Mouse (Mus musculus) liver, embryonic 16.5 days (tissue): ENCODE results near the gene Gm36864. TPM values are rescaled to one million over a fixed set of nuclear protein-coding genes. Genes with fewer than 3 reads are reported as not detected.
"Not testable (repeated sequence)": the region's sequence is repeated elsewhere in the genome, so short reads cannot be mapped to it uniquely, and the experiment has no call there.

Experiments
- ATAC-seq: fragments of 200-750 bp; cut with Nextera tagmentation; 2 replicates; pipeline ENCODE4 v1.8.0; 2017; ENCODE audit warnings: low read depth, mild to moderate bottlenecking, moderate number of reproducible peaks, moderate library complexity
- H3K27ac ChIP-seq: fragments of 300-500 bp; sonication (generic); 2 replicates; pipeline ENCODE4 v1.5.1; 2014; ENCODE audit warnings: mild to moderate bottlenecking, low read length
- H3K27me3 ChIP-seq: fragments of 300-500 bp; sonication (generic); 2 replicates; pipeline ENCODE4 v1.6.1; 2014; ENCODE audit warnings: low read depth, low read length, mixed read lengths; ENCODE audit not compliant: control insufficient read depth, insufficient read depth
- H3K36me3 ChIP-seq: fragments of 300-500 bp; sonication (generic); 2 replicates; pipeline ENCODE4 v1.6.1; 2014; ENCODE audit warnings: mild to moderate bottlenecking; ENCODE audit not compliant: control insufficient read depth, insufficient read depth
- H3K4me1 ChIP-seq: fragments of 300-500 bp; sonication (generic); 2 replicates; pipeline ENCODE4 v1.6.1; 2014; ENCODE audit warnings: low read depth, low read length, mixed read lengths; ENCODE audit not compliant: control insufficient read depth
- H3K4me2 ChIP-seq: fragments of 300-500 bp; sonication (generic); 2 replicates; pipeline ENCODE4 v1.6.1; 2014; ENCODE audit warnings: low read depth, low read length, mixed read lengths
- H3K4me3 ChIP-seq: fragments of 300-500 bp; sonication (generic); 2 replicates; pipeline ENCODE4 v1.5.1; 2014; ENCODE audit warnings: low read depth, mild to moderate bottlenecking, low read length
- H3K9ac ChIP-seq: fragments of 300-500 bp; sonication (generic); 2 replicates; pipeline ENCODE4 v1.6.1; 2014; ENCODE audit warnings: low read depth, low read length
- H3K9me3 ChIP-seq: fragments of 300-500 bp; sonication (generic); replicated peaks from 2 replicates; pipeline ENCODE4 v1.6.1; 2016; ENCODE audit warnings: low read length; ENCODE audit not compliant: control insufficient read depth
- WGBS: fragments of 180-500 bp; shearing (Covaris S2); extraction: QIAGEN DNeasy Blood & Tissue Kit; methylation state at CpG from one replicate; pipeline ENCODE4 v1.1.7; 2014; ENCODE audit not compliant: insufficient replicate concordance; 5-methylcytosine and 5-hydroxymethylcytosine counted together
- polyA plus RNA-seq: library from polyadenylated mRNA; unstranded; fragments of >200 nt; fragmentation: Nextera tagmentation; extraction: Ambion mirVana; gene quantifications from 2 replicates; pipeline ENCODE4 v1.2.1, GENCODE M21; 2015

Gene Gm36864
- polyA plus RNA-seq, 1 experiment from 2014 or later: not detected

DNA sequence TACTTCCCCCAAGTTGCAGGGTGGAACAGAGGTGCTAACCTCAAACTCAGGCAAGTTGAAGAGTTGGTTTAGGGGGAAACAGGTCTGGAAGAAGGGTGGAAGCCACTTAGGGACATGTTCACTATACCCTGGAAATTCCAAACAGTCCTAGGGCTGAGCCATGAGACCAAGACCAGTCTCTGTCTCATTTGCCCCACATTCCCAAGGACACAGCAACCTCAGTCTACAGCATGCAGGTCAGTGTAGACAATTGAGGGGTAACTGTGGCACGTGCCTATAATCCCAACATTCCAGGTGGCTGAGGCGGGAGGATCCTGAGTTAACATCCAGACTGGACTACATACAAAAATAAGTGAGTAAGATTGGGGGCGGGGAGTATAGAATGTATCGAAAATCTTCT is 13.3 kb downstream of the Gm36864 start:
- Histone ChIP-seq H3K4me3 (no peak overlapping the region), H3K9ac (no peak overlapping the region), H3K4me1 (peaks cover 18% of the 10 kb centered on the region), H3K4me2 (no peak overlapping the region), H3K27me3 (no peaks in the 10 kb centered on the region), H3K9me3 (no peaks in the 10 kb centered on the region), H3K36me3 (peaks cover 12% of the 10 kb centered on the region), H3K27ac (no peak overlapping the region)
- WGBS: 80% methylated on average over 4 of the region's 4 CpGs
- ATAC-seq: no peak

- H3K27me3 ChIP-seq, H3K9ac ChIP-seq, H3K4me2 ChIP-seq, ATAC-seq, H3K9me3 ChIP-seq, H3K4me3 ChIP-seq, H3K27ac ChIP-seq: not testable (repeated sequence)
- Histone ChIP-seq H3K4me1 (peaks cover 12% of the 10 kb centered on the region; the same call in 1 of the 2 replicates), H3K36me3 (peaks cover 12% of the 10 kb centered on the region)
- WGBS: 80% methylated on average over 17 of the region's 17 CpGs
Measured at GRCm38 (mm10) chr7:44250732-44251275, 14.8 kb downstream of the Gm36864 start.

GRCm38 (mm10) chr7:44253023-44253616 is 17.1 kb downstream of the Gm36864 start:
- Histone ChIP-seq H3K4me2 (no peak overlapping the region), H3K4me1 (peaks cover 2% of the 10 kb centered on the region; the same call in 1 of the 2 replicates), H3K27me3 (no peaks in the 10 kb centered on the region), H3K9me3 (no peaks in the 10 kb centered on the region), H3K4me3 (no peak overlapping the region), H3K36me3 (peaks cover 12% of the 10 kb centered on the region), H3K9ac (no peak overlapping the region), H3K27ac (no peak overlapping the region)
- no peak for ATAC-seq
- WGBS: 65% methylated on average over 15 of the region's 15 CpGs

DNA sequence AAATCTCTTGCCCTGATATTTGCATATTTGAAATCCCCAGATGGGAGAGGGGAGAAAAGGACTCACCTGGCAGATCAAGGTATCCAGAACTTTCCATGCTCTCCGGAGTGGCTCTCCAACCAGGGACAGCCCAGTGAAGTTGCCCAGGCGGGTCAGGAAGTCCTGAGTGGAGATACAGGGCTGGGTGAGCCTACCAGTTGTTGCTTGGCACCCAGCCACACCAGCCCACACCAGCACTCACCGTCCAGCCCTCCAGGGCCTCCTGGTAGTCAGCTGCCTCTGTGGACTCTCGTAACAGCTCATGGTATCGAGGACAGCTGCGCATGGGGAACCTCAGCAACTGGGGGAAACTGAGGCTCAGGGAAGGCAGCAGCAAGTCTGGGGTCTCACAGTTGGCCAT is 19.0 kb downstream of the Gm36864 start:
- WGBS: 59% methylated on average over 6 of the region's 6 CpGs
- Histone ChIP-seq H3K4me2 (no peak overlapping the region), H3K4me3 (no peak overlapping the region), H3K27me3 (no peaks in the 10 kb centered on the region), H3K27ac (no peak overlapping the region), H3K9ac (no peak overlapping the region), H3K9me3 (no peaks in the 10 kb centered on the region), H3K36me3 (peaks cover 5% of the 10 kb centered on the region), H3K4me1 (no peaks in the 10 kb centered on the region)
- no peak for ATAC-seq

GRCm38 (mm10) chr7:44257278-44257677 is 21.3 kb downstream of the Gm36864 start, which contains the start of gene Acp4:
Gene Acp4 (minus strand): TSS chr7:44257378.
- H3K4me1 ChIP-seq: no peaks in the 10 kb centered on the region
- WGBS: 57% methylated on average over 4 of the region's 4 CpGs
- H3K9ac ChIP-seq: no peak within 1 kb of the TSS
- no peak within 1 kb of the TSS for H3K4me3 ChIP-seq
- H3K36me3 ChIP-seq: no peaks in the 10 kb centered on the region
- H3K27ac ChIP-seq: no peak within 1 kb of the TSS
- H3K4me2 ChIP-seq: no peak within 1 kb of the TSS
- ATAC-seq: no peak
- H3K9me3 ChIP-seq: no peaks in the 10 kb centered on the region
- H3K27me3 ChIP-seq: peaks cover 4% of the 10 kb centered on the region; the same call in 1 of the 2 replicates

GRCm38 (mm10) chr7:44260410-44260809 is 24.4 kb downstream of the Gm36864 start:
- no peaks in the 10 kb centered on the region for H3K36me3 ChIP-seq
- 60% methylated on average over 6 of the region's 6 CpGs for WGBS

GRCm38 (mm10) chr7:44261147-44261546 is 25.2 kb downstream of the Gm36864 start, which contains the start of gene Gm15517:
Gene Gm15517 (plus strand): TSS chr7:44261447.
- Histone ChIP-seq H3K4me2 (no peak within 1 kb of the TSS), H3K9me3 (no peaks in the 10 kb centered on the region), H3K36me3 (no peaks in the 10 kb centered on the region), H3K4me1 (peaks cover 3% of the 10 kb centered on the region), H3K4me3 (no peak within 1 kb of the TSS), H3K27ac (no peak within 1 kb of the TSS), H3K27me3 (peaks cover 14% of the 10 kb centered on the region), H3K9ac (no peak within 1 kb of the TSS)
- WGBS: 40% methylated on average over 5 of the region's 5 CpGs
- no peak for ATAC-seq

More at GRCm38 (mm10) chr7:44260410-44260809, 24.4 kb downstream of the Gm36864 start:
- Histone ChIP-seq H3K4me3 (no peak overlapping the region), H3K27me3 (peaks cover 14% of the 10 kb centered on the region), H3K4me1 (peaks cover 3% of the 10 kb centered on the region), H3K27ac (no peak overlapping the region), H3K4me2 (no peak overlapping the region), H3K9me3 (no peaks in the 10 kb centered on the region), H3K9ac (no peak overlapping the region)
- no peak for ATAC-seq

DNA sequence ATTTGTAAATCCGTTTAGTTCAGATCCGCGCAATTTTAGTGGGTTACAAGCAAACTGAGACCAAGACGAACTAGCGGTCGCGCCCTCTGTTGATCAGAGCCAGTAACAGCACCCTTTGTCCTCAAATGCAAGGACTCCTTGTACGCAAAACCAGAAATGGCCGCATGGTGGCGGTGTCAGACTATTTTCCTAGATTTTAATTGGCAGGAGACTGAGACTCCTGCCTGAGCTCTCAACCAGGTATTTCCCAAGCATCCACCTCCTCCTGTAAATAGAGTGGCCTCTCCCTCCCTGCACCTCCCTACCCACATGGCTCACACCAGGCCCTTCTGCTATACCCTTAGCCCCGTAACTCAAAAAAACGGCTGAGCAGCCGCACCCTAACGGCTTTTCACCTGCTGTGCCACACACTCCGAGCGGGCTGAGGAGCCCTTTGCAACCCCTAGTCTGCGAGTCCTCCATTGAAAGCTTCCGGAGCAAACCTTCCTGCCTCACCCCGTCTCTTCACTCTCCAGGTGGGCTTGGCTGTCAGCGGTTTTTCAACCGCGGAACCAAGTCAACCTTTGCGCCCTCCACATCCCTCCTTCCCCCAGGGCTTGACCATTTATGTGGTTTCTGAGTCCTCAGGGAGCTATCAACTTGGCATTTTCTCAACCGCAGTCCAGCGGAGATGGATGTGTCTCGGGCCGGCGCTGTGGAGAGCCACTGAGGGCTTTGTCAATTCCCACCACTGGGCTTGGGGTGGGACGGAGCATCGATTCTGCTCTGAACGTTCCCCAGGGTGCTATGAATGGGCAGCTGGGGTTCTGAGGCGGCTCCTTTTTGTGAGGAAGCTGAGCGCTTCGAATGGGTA is 27.0 kb downstream of the Gm36864 start:
- Histone ChIP-seq H3K4me1 (peaks cover 3% of the 10 kb centered on the region), H3K4me2 (peak overlapping the region; percentile 28; the same call in 1 of the 2 replicates), H3K36me3 (no peaks in the 10 kb centered on the region), H3K9ac (no peak overlapping the region), H3K27ac (no peak overlapping the region), H3K27me3 (peaks cover 16% of the 10 kb centered on the region), H3K9me3 (no peaks in the 10 kb centered on the region), H3K4me3 (no peak overlapping the region)
- WGBS: 2% methylated on average over 34 of the region's 34 CpGs
- ATAC-seq: peak; percentile 64
